Mouse (Mus musculus) CH12.LX (cell line): ENCODE measurements at regions not wholly inside any gene's neighbourhood (a gene's known extent, or its start where the extent isn't known, plus 50 kb on each side); places are given as distances from the start of the nearest gene placed in this dataset.

Experiments
- DNase-seq: peaks from one replicate; pipeline ENCODE4 v3.0.0-alpha.2; 2013; ENCODE audit errors: extremely low read depth
- H3K27ac ChIP-seq: 2 replicates; pipeline ENCODE4 v1.5.1; 2012; ENCODE audit warnings: low read depth, mild to moderate bottlenecking, control low read depth, moderate library complexity; ENCODE audit not compliant: insufficient read depth
- H3K27me3 ChIP-seq: replicated peaks from 2 replicates; pipeline ENCODE3; 2012; ENCODE audit warnings: inconsistent platforms
- H3K36me3 ChIP-seq, 2 experiments: replicated peaks in 1 of 2; 2 replicates each; pipeline versions ENCODE3 to v1.6.1; 2012; ENCODE audit warnings: inconsistent platforms in 1 of 2, low read length in 1 of 2, mild to moderate bottlenecking in 1 of 2, mixed read lengths in 1 of 2, moderate library complexity in 1 of 2; ENCODE audit not compliant: control insufficient read depth in 1 of 2, insufficient read depth in 1 of 2
- H3K4me1 ChIP-seq, 2 experiments: 2 replicates each; pipeline ENCODE4 v1.6.1; 2012; ENCODE audit warnings: inconsistent platforms in 1 of 2, moderate library complexity in 1 of 2; ENCODE audit not compliant: insufficient read depth in 2 of 2, control insufficient read depth in 1 of 2
- H3K4me2 ChIP-seq: 2 replicates; pipeline ENCODE4 v1.6.1; 2012; ENCODE audit warnings: low read depth, mild to moderate bottlenecking, control low read depth; ENCODE audit not compliant: poor library complexity, insufficient read depth, severe bottlenecking
- H3K4me3 ChIP-seq, 3 experiments: fragments of 150-350 bp in 1 of 3; sonication (generic) in 1 of 3; replicated peaks in 1 of 3; 2 replicates each; pipeline versions ENCODE3 to v1.5.1; 2011 to 2012; ENCODE audit warnings: low read depth in 2 of 3, low read length in 2 of 3, mild to moderate bottlenecking in 2 of 3, moderate library complexity in 2 of 3, control low read depth in 1 of 3, improper control_type of control experiment in 1 of 3, inconsistent platforms in 1 of 3, mixed read lengths in 1 of 3; ENCODE audit not compliant: poor library complexity in 1 of 3
- H3K79me2 ChIP-seq: replicated peaks from 2 replicates; pipeline ENCODE4 v1.6.1; 2012; ENCODE audit warnings: mild to moderate bottlenecking, moderate library complexity; ENCODE audit not compliant: control insufficient read depth, poor library complexity, insufficient read depth, severe bottlenecking; ENCODE audit errors: extremely low read depth
- H3K9ac ChIP-seq: 2 replicates; pipeline ENCODE4 v1.6.1; 2012; ENCODE audit warnings: low read depth, mild to moderate bottlenecking, control low read depth, moderate library complexity; ENCODE audit not compliant: insufficient read depth
- H3K9me3 ChIP-seq: replicated peaks from 2 replicates; pipeline ENCODE3; 2012; ENCODE audit warnings: low read length, inconsistent platforms, mixed read lengths
- CTCF ChIP-seq, 2 experiments: IDR thresholded peaks in 1 of 2; conservative IDR thresholded peaks in 1 of 2; 2 replicates each; pipeline ENCODE4 v1.5.1; 2011 to 2012; ENCODE audit warnings: low read depth in 2 of 2, low read length in 2 of 2, improper control_type of control experiment in 1 of 2, inconsistent platforms in 1 of 2, mild to moderate bottlenecking in 1 of 2, moderate library complexity in 1 of 2
- ELF1 ChIP-seq: IDR thresholded peaks from 2 replicates; pipeline ENCODE4 v1.6.1; 2014; ENCODE audit warnings: low read depth, mild to moderate bottlenecking, inconsistent platforms, low read length, improper control_type of control experiment
- EP300 ChIP-seq: IDR thresholded peaks from 2 replicates; pipeline ENCODE4 v1.6.1; 2011; ENCODE audit warnings: low read length, improper control_type of control experiment
- HCFC1 ChIP-seq: IDR thresholded peaks from 2 replicates; pipeline ENCODE4 v1.6.1; 2012; ENCODE audit warnings: low read depth, mild to moderate bottlenecking, inconsistent platforms, low read length, improper control_type of control experiment
- IRF4 ChIP-seq: IDR thresholded peaks from 2 replicates; pipeline ENCODE4 v1.6.1; 2014; ENCODE audit warnings: low read depth, mild to moderate bottlenecking, inconsistent platforms, low read length, improper control_type of control experiment
- JUN ChIP-seq: IDR thresholded peaks from 2 replicates; pipeline ENCODE4 v1.6.1; 2011; ENCODE audit warnings: low read depth, mild to moderate bottlenecking, low read length, improper control_type of control experiment, moderate library complexity; ENCODE audit not compliant: insufficient read depth
- MAZ ChIP-seq: IDR thresholded peaks from 2 replicates; pipeline ENCODE4 v1.6.1; 2012; ENCODE audit warnings: low read depth, mild to moderate bottlenecking, inconsistent platforms, low read length, improper control_type of control experiment, moderate library complexity
- MEF2A ChIP-seq: IDR thresholded peaks from 2 replicates; pipeline ENCODE4 v1.6.1; 2014; ENCODE audit warnings: low read depth, mild to moderate bottlenecking, inconsistent platforms, low read length, improper control_type of control experiment, borderline replicate concordance
- MXI1 ChIP-seq: IDR thresholded peaks from 2 replicates; pipeline ENCODE4 v1.6.1; 2011; ENCODE audit warnings: mild to moderate bottlenecking, low read depth, low read length, improper control_type of control experiment
- NELFE ChIP-seq: IDR thresholded peaks from 2 replicates; pipeline ENCODE4 v1.6.1; 2011; ENCODE audit warnings: low read depth, low read length, improper control_type of control experiment
- POLR2A ChIP-seq: IDR thresholded peaks from 2 replicates; pipeline ENCODE4 v1.6.1; 2011; ENCODE audit warnings: low read depth, mild to moderate bottlenecking, improper control_type of control experiment, low read length
- RCOR1 ChIP-seq: conservative IDR thresholded peaks from 2 replicates; pipeline ENCODE4 v1.6.1; 2012; ENCODE audit warnings: low read depth, mild to moderate bottlenecking, inconsistent platforms, low read length, improper control_type of control experiment
- SIN3A ChIP-seq: IDR thresholded peaks from 2 replicates; pipeline ENCODE4 v1.6.1; 2012; ENCODE audit warnings: low read length, improper control_type of control experiment, inconsistent platforms
- TCF12 ChIP-seq: IDR thresholded peaks from 2 replicates; pipeline ENCODE4 v1.6.1; 2014; ENCODE audit warnings: low read depth, mild to moderate bottlenecking, inconsistent platforms, low read length, improper control_type of control experiment
- USF1 ChIP-seq: IDR thresholded peaks from 2 replicates; pipeline ENCODE4 v1.6.1; 2014; ENCODE audit warnings: low read depth, mild to moderate bottlenecking, inconsistent platforms, low read length, improper control_type of control experiment
- USF2 ChIP-seq: conservative IDR thresholded peaks from 2 replicates; pipeline ENCODE4 v1.6.1; 2011; ENCODE audit warnings: low read depth, low read length, improper control_type of control experiment
- ZC3H11A ChIP-seq: IDR thresholded peaks from 2 replicates; pipeline ENCODE4 v1.6.1; 2012; ENCODE audit warnings: low read depth, mild to moderate bottlenecking, inconsistent platforms, low read length, improper control_type of control experiment
- ZNF384 ChIP-seq: IDR thresholded peaks from 2 replicates; pipeline ENCODE4 v1.6.1; 2012; ENCODE audit warnings: low read depth, low read length, improper control_type of control experiment, inconsistent platforms
- dilution Hi-C: fragments of 300-500 bp; cut with MboI; formaldehyde crosslinking; loops from 2 replicates; pipeline ENCODE4 v1.14.3; 2020; ENCODE audit warnings: low sequenced_read_pairs; ENCODE audit not compliant: extremely low pct_unique_long_range_greater_than_20kb, extremely low pct_ligation_motif_present
- in situ Hi-C: fragments of 300-500 bp; cut with MboI; formaldehyde crosslinking; loops from 3 replicates; pipeline ENCODE4 v1.14.3; 2019; ENCODE audit warnings: low sequenced_read_pairs, low pct_ligation_motif_present, low pct_unique_long_range_greater_than_20kb, mixed read lengths

- DNase-seq = no peak
- H3K9me3 ChIP-seq = no peaks in the 10 kb centered on the region
- H3K4me1 ChIP-seq = no peaks in the 10 kb centered on the region; a peak in 1 of 4 replicates
- H3K27ac ChIP-seq = no peak overlapping the region
- H3K4me2 ChIP-seq = no peak overlapping the region
- dilution Hi-C loops = no loop called here
- no peak overlapping the region for H3K9ac ChIP-seq
- no peak overlapping the region for H3K4me3 ChIP-seq
- H3K27me3 ChIP-seq = no peaks in the 10 kb centered on the region
- TF ChIP-seq CTCF (conservative IDR thresholded peaks at IDR 0.05 in 1 of 2, IDR thresholded peaks at IDR 0.05 in 1 of 2; ENCODE audit: low read depth in 2 of 2, low read length in 2 of 2) = no peak
- no peak for TF ChIP-seq USF1
- TF ChIP-seq USF2 = no peak
- H3K79me2 ChIP-seq = no peaks in the 10 kb centered on the region
- in situ Hi-C loops = no loop called here
- no peaks in the 10 kb centered on the region for H3K36me3 ChIP-seq
These were observed 242.1 kb upstream of the Ngly1 start for GRCm38 (mm10) chr14:16006968-16007367.

DNA sequence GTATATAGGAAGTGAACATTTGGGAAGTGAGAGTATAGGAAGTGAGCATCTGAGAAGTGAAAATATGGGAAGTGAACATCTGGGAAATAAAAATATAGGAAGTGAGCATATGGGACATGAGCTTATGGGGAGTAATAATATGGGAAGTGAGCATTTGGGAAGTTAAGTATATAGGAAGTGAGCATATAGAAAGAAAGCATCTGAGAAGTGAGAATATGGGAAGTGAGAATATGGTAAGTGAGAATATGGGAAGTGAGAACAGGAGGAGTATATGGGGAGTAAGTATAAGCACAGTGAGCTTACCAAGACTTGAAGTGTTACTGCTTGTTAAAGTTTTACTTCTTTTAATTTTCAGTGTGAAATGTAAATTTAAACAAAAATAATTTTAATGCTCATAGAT is 239.3 kb upstream of the Ngly1 start:
- no peak overlapping the region for H3K4me2 ChIP-seq
- H3K36me3 ChIP-seq = no peaks in the 10 kb centered on the region
- peak; percentile 3 for DNase-seq
- H3K79me2 ChIP-seq = no peaks in the 10 kb centered on the region
- no peaks in the 10 kb centered on the region for H3K27me3 ChIP-seq
- no peak overlapping the region for H3K4me3 ChIP-seq
- H3K9me3 ChIP-seq = no peaks in the 10 kb centered on the region
- TF ChIP-seq ZNF384 (no peak), NELFE (no peak), RCOR1 (no peak), IRF4 (peak; percentile 32; the same call in 1 of the 2 replicates), POLR2A (no peak), USF1 (no peak), MEF2A (no peak), SIN3A (no peak), EP300 (peak; percentile 66)
- H3K4me1 ChIP-seq = no peaks in the 10 kb centered on the region; a peak in 1 of 4 replicates
- no peak overlapping the region for H3K9ac ChIP-seq
- in situ Hi-C loops (no loop called here), dilution Hi-C loops (no loop called here)
- no peak overlapping the region for H3K27ac ChIP-seq

DNA sequence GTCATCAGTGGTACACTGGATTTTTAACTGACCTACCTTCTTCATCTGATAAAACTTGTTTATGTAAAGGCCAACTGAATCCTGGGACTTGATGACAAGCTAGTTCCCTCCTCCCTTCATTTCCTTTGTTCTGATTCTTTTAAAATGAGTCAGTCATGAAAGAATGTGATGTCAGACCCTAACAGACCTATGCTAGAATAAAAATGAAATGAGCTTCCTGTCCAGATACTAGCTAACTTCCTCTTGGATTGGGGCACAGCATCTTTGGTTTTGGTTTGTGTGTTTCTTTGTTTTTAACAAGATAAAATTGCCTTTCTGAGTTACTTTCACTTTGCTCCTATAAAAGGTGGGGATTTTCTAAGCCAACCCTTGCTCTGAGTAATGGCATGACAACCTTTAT is 225.2 kb upstream of the Ngly1 start:
- Histone ChIP-seq H3K9ac (no peak overlapping the region), H3K9me3 (no peaks in the 10 kb centered on the region), H3K27ac (no peak overlapping the region), H3K4me1 (peaks cover 0 to 6% of the 10 kb centered on the region in 2 experiments; a peak in 1 of 4 replicates), H3K79me2 (no peaks in the 10 kb centered on the region), H3K4me3 (no peak overlapping the region), H3K36me3 (no peaks in the 10 kb centered on the region), H3K4me2 (no peak overlapping the region), H3K27me3 (no peaks in the 10 kb centered on the region)
- dilution Hi-C loops = no loop called here
- TF ChIP-seq NELFE (no peak), CTCF (conservative IDR thresholded peaks at IDR 0.05 in 1 of 2, IDR thresholded peaks at IDR 0.05 in 1 of 2; ENCODE audit: low read depth in 2 of 2, low read length in 2 of 2) (no peak), USF2 (no peak), MXI1 (no peak), TCF12 (no peak), JUN (no peak), ELF1 (no peak), MAZ (no peak), RCOR1 (no peak), HCFC1 (no peak), ZC3H11A (no peak)
- DNase-seq = no peak
- in situ Hi-C loops = no loop called here
